Mouse (Mus musculus) CD4-positive helper T cell, adult 2 months (primary cell): ENCODE data around the gene Tmem222.

ENCODE experiments used
- DNase-seq: peaks from one replicate; pipeline ENCODE4 v3.0.0-alpha.2; 2012; ENCODE audit warnings: low read depth, missing footprints, low spot score

The Tmem222 gene

DNA sequence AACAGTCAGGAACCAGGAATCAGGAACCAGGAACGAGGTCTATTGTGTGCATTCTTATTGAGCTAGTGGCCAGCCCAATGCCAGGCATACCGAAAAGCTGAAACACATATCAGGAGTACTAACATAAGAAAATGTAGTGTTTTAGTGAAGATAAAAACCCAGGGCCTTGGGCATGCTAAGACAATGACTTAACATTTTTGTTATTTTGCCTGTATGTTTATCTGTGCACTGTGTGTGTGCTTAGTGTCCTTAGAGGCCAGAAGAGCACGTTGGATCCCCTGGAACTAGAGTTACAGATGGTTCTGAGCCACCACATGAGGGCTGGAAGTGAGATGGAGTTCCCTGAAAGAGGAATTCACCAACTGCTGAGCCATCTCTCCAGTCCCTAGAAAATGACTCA lies 7.7 kb upstream of the Tmem222 start:
- DNase-seq: no peak

DNA sequence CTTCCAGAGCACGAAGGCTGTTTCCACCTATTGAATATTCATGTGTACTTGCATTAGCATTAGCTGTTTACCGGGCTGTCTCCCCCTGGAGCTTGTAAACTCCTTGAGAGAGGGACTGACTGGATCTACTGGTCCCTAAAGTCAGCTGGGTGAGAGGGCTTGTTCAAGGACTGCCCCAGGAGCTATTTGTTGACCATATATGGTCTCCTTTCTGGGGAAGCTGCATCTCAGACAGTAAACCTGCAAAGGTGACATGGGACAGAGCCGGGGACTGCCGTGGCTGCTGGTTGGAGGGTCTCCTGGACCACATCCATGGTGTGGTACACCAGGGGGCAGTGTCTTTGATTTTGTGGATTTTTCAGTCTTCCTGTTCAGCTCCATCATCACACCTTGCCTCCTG lies 5.1 kb upstream of the Tmem222 start:
- DNase-seq: no peak

DNA sequence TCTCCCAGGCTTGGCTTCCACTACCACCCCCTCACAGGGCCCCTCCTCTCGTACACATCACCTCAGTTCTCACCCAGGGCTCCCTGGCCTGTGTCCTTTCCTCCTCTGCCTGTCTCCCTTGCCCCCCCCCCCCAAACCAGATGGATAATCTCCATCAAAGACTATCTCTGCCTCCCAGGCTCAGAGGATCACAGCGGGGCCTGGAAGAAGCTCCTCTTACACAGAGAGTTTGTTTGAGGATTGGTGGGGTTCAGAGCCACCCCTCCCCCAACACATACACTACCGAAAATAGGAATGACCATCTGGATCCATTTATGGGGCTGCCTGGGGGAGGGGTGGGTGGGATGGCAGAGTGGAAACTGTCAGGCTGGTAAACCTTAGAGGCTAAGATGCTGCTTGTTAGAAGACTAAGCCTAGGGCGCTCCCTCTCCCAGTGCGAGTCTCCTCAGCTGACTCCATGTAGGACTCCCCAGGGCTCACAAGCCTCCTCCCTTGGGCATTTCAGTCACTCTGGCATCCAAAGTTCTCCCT lies 4.4 kb upstream of the Tmem222 start:
- no peak for DNase-seq

DNA sequence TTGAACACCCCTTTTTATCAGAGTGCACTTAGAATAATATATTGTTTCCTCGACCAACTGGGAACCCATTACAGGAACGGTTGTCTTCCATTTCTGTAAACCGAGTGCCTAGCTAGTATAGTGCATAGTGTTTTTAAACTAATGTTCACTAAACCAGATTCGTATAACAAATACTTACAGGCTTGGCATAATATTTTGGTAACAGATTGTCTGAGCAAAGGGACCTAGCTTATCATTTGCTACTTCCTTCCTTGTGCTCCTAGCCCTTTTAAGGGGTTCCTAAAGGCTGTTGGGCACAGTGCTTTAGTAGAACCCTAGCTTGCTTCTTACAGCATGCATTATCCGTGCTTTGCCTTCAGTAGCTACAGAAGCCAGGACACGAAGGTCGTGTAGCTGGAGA lies 3.9 kb upstream of the Tmem222 start:
- DNase-seq: no peak

DNA sequence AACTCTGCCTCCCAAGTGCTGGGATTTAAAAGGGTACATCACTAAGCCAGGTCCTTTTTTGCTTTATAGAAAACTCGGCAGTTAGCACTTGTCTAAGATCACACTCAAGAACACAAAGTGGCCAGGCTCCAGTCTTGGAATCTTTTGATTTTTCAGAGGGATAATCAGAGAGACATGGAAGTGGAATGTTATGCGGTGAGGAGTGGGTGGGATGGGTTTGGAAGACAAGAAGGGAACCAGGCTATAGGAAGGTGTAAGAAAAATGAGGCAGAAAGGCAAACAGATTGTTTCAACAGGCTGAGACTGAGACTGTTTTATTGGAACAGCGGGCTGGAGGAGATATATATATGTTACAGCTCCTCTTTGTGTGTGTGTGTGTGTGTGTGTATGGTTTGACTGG lies 890 bp upstream of the Tmem222 start:
- DNase-seq: no peak

DNA sequence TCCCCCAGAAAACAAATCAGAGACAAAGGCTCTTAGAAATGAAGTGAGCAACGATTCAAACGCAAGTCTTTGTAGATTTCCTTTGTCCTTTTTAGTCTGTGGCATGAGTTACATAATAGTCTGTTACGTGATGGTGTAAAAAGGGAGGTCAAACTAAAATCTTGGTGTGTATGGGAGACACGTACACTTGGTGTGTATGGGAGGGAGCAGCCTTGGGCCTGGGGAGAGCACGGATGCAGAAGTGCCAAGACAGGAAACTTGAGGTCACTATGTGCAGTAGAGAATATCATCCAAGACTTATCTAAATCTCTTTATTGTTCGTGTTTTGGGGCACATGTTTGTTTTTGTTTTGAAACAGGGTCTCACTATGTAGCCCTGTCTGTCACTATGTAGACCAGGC lies 475 bp upstream of the Tmem222 start:
- DNase-seq: no peak

DNA sequence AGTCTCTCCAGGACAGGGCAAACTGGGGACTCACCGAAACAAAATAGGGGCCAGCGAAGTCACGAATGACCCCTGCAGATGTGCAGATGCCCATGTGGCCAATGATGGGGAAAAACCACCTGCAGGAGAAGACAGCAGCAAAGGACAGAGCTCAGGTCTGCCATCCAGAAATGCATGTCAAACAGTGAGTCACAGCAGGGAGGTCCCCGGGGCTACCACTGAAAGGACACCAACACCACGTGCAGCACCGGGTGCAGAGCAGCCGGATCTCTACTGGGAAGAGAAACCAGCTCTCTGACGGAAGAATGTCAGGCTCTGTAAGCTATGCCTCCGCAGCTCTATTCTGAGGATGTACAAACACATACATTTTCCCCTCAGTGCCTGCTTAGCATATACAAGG lies 6.7 kb downstream of the Tmem222 start:
- no peak for DNase-seq

DNA sequence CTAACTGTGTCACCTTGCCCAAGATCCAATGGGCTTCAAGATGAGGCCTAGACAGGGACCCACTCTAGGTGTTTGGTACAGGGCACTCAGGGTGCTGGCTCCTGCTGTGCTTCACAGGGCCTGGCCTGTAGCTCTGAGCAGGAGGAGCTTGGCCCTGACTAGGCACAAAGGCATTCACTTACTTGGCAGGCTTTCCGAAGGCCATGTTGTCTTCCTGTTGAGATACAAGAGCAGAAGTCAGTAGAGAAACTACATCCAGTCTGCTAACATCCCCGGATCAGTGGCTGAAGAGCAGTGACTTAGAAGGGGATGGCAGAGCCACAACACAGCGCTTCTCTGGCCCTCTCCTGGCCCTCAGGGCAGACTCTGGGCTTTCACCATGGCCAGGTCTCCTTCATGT lies 8.0 kb downstream of the Tmem222 start:
- no peak for DNase-seq

DNA sequence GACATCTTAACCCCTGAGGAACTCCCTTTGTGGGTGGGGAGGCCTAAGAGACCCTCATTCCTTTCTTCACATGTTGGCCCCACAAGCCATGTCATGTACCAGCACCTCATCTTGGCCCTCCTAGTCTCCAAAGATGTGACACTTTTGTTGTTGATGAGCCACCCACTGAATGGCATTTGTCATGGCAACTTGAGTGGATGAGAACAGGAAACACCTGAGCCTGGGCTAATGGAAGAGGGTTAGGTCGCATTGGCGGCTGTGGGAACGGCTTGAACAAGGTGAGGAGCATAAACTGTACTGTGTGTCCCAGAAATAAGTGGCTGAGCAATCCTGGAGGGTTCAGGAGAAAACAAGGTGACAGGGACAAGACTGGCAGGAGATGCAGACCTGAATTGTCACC lies 8.7 kb downstream of the Tmem222 start:
- DNase-seq: no peak

DNA sequence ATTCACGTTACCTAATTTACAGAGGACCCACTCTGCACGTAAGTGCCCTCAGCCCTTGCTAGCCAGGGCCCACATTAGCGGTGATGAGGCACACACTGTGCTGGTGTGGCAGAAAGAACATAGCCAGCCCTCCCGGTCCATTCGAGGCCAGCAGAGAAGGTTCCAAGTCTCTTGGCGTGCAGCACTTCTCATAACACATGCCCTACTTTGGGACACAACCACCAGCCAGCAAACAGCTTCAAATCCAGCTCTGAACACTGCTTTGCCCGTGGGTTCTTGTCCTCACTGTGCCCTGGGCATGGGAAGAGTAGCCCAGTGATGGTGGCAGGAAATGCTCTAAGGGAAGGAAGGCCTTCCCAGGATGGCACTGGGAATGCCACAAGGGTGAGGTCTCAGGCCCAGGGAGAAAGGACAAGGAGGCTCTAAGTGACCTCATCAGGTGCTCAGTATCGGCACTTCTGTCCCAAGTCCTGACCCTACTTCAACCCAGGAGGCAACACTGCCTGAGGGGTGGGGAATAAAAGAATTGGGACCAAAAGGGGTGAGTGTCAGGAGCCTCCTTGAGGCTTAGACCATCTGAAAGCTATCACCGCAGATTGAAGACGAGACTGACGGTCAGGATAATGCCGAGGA lies 11.2 kb downstream of the Tmem222 start:
- DNase-seq: no peak

DNA sequence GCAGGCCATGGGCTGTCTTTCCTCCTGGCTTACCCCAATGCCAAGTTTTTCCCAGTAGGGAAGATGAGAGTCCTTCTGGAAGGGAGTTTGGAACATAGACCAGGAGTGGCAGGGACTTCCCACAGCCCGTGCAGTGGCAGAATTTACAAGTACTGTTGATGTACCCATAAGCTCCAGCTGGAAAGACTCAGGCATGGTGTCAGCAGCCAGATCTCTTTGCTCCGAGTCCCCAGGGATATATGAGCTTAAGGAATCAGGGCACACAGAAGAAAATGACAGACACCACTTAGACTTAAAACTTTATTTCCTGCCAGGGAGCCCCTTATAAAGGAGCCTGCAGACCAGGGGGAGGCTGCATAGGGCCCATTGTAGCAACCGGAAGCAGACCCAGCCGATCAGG lies 11.8 kb downstream of the Tmem222 start:
- DNase-seq: no peak

DNA sequence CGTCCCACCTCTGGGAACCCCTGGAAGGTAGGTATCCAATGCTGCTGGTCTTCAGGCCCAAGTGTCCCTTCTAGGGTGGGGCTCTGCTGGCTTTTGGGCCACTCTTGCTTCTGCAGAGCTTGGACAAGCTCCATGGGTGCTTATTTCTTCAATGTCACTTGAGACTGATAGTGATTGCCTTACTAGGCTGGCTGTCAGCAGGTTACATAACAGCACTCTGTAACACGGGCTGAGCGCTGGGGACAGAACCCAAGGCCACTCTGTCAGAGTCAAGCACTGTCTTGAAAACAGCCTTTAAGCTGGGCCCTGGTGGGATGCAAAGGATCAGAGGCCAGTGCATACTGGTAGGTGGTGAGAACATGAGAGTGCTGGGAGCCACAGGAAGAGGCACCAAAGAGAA lies 12.3 kb downstream of the Tmem222 start:
- no peak for DNase-seq

DNA sequence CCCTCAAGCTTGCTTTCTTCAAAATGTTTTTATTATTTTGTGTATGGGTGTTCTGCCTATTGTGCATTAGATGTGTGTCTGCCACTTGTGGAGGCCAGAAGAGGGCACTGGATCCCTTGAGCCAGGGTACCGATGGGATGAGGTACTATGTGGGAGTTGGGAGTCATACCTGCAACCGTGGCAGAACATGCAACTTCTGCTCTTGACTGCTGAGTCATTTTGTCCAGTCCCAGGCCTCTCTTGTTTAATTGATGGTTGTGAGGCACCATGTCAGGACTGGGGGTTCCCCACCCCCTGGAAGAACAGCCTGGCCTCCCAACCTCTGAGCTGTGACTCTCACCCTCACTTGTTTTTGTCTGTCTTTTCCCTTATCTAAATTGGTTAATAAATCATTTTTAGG lies 13.0 kb downstream of the Tmem222 start:
- peak; percentile 32 for DNase-seq

DNA sequence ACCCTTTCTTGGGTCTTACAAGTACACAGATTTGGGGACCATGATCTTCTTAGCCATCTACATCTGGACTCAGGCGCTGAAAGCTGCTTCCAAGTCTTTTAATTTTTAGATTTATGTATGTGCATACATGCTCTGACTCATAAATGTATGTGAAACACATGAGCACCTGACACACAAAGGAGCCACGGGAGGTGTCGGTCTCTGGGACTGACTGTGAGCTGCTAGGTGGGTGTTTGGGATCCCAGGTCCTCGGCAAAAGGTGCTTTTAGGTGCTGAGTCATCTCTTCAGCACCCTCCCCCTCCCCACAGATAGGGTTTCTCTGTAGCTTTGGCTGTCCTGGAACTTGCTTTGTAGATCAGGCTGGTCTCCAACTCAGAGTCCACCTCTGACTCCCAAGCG lies 13.8 kb downstream of the Tmem222 start:
- peak; percentile 51 for DNase-seq

DNA sequence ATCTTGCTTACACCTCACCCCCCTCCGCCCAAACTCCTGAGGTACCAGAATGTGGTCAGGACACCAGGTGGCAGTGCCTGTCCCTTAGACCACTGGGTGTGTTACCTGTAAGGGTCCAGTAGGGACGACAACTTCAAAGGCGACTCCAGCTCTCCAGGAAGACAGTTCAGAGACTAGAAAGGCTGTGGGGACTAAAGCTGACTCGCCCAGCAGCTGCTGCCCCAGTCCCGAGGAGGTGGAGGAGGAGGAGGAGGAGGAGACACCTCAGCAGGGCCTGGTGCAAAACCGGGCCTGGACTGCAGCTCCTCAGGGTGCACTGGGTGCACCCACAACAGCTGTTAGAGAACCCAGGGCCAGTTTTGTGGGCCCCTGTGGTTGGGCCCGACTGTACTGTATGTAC lies 14.7 kb downstream of the Tmem222 start, which contains the start of gene Sytl1:
Gene Sytl1 (minus strand): TSS at position 232 of the 400 bp plus-strand sequence.
- peak; percentile 47 for DNase-seq

DNA sequence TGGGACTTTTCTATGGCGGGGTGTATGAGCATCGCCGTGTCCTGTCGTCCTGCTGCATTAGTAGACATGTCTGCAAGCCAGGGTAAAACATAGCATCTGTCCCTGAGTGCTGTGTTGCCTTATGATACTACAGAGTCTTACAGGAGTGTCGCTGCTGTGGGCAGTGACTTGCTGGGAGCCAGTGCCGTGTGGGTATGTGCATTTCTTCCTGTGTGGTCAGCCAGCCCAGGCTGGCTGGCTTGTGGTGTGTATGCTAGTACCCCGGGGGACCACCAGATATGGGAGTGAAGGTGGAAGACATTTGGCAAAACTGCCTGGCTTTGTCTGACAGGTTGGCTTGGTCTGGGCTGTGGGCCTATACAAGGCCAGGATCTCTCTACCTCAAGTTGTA lies 15.2 kb downstream of the Tmem222 start:
- peak; percentile 35 for DNase-seq

DNA sequence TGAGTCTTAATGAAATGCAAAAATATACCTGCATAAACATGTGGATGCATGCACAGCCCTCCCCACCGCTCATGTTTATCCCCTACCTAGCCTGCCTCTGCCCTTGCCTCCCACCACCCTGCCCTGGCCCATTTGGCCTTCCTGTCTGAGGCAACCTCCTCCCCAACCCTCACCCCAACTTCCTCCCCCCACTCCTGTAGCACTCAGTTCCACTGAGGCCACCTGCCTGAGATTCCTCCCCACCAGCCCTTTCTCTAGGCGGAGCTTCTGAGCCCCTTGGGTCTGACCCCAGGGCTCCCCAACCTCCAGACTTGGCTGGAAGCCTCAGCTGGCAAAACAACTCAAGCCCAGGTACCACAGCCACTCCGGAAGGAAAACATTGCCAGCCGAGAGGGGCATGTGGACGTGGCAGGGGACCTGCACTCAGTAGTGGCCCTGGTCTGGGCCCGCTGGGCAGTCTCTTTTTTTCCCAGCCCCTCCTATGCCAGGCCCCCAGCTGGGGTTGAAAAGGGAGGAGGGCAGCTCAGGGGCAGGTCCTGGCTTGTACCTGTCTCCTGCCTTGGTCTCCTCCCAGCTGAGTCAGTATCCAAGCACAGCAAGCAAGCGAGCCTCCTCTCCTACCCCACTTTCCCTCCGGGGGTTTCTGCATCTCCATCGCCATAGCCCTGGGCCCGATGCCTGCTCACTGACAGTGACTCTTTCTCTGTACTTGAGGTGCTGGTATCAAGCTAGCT lies 15.8 kb downstream of the Tmem222 start:
- peak; percentile 34 for DNase-seq

DNA sequence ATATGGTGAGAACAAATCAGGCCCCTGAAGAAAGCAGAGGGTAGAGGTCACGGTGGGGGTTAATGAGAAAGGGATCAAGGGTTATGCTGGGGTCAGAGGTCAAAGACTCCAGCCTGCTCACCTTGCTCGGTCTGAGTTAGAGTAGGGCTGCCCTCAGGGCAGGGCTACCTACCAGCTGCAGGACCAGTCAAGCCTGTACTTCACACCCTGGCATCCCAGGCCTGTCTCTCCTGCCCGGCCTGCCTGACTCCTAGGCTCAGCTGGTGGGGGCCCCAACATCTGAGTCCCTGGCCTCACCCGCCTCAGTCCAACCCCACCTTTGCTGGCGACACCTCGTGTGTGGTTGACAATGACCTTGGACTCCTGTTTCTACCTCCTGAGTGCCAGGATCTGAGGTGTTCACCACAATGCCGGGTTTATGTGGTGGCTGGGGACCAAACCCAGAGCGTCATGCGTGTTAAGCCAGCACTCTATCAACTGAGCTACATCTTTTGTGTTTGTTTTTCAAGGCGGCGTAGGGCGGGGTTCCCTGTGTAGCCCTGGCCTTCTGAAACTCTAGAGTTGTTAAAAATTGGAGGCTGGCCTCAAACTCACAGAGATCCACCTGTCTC lies 19.7 kb downstream of the Tmem222 start:
- no peak for DNase-seq

DNA sequence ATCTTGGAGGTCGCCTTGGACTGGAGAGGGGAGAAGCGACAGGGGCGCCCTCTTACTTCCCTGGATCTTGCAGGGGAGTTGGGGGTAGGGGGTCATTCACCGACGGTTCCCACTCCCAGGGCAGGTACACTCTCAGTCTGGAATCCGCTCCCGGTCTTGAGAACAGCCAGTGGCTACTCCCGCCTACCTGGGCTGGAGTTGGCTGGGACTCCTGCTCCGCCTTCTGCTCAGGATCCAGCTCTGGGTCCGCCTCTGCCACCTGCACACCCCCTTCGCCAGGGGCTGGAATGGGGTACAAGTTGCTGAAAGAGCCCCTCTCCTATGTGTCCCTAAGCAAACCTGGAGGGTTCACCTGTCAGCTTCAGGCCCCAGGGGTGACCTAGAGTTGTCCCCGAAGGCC lies 20.4 kb downstream of the Tmem222 start:
- DNase-seq: no peak

DNA sequence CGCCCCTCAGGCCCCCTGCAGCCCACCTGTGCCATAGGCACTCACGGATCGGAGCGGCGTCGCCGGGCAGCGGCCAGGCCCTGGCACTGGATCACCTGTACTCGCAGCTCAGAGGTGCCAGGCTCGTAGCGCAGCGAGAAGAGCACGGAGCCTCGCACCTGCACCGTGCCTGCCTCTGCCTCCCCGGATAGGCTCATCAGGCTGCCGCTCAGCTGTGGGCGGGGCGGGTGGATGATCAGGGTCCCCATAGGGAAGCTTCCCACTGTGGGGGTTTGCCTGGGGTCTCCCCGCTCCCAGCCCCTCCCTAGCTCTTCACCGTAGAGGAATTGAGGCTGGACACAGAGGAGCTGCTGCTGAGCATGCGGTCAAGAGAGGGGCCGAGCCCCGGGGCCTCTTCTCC lies 20.8 kb downstream of the Tmem222 start:
- DNase-seq: no peak

DNA sequence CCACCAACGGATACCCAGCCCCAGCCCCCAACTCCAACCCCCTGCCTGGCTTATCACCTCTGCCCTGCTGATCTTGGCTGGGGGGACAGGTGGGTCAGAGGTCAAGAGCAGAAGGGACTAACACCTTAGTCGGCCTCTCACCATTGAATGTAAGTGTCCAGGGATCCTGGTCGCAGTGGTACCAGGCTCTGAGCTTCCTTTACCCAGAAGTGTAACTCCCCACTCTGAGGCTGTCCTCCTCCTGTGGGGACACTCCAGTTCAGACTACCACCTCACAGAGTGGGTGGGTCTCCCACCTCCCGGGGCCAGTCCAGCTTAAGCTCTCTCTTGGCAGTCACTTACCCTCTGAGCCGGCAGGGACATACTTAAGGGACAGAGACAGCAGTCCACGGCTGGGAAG lies 22.2 kb downstream of the Tmem222 start:
- DNase-seq: no peak

DNA sequence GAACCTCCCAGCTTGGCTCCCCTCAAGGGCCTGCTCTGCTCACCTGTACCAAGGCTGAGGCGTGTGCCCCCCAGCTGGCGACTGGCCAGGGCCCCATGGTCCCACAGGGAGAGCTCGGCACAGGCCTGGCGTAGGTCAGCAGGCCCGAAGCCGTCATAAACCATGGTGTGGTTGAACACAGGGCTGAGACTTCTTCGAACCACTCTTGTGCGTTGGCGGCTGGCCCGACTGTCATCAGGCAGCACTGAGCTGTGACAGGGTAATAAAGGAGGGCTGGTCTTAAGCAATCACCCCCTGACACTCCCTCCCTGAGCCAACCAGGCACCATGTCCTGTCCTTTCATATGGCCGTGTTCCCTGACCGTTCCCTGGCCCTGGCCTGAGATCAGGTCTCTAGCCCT lies 24.2 kb downstream of the Tmem222 start:
- no peak for DNase-seq

DNA sequence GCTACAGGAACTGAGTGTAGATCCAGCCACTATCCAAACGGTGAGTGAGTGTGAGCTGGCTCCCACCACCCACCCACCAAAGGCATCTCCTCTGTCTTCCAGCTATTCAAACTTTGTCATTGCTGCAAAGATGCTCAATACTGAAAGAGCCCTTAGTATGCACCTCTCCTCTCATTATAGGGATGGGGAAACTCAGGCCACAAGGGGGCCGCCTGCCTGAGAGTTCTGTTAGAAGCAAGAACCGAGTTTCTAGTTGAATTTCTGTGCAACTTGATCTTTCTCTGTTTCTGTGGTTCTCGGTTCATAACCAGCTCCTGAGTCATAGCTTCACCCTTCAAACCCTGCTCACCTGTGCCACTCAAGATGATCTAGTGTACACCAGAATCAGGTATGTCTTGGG lies 25.5 kb downstream of the Tmem222 start:
- DNase-seq: no peak
